Mouse (Mus musculus): Measurements from ENCODE around the gene Mapk1.

DNA sequence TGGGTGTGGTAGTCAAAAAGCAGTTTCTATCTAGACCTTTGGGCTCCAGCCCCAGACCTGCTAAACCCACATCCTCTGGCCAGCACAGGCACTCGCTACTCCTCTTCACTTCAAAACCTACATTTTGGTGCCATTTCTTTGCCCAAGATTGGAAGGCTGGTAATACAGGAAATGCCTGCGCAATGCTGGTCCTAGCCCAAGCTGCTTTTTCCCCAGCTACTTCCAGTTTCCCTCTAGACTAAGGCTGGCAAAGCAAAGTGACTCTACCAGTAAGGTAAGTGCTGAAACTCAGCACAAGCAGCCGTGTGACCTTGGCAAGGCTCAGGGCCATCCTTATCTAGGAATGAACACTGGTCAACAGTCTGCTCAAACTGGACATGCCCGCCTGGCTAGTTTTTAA lies 102.5 kb downstream of the Mapk1 start:
- TF ChIP-seq CTCF (IDR thresholded peaks at IDR 0.05; ENCODE audit: extremely low read depth, insufficient read depth, low read length) (no peak), POLR2A (IDR thresholded peaks at IDR 0.05; ENCODE audit: extremely low read depth, insufficient read depth, low read length) (no peak)
